Mouse (Mus musculus): ENCODE measurements at regions not wholly inside any gene's neighbourhood (a gene's known extent, or its start where the extent isn't known, plus 50 kb on each side); places are given as distances from the start of the nearest gene placed in this dataset.

DNA sequence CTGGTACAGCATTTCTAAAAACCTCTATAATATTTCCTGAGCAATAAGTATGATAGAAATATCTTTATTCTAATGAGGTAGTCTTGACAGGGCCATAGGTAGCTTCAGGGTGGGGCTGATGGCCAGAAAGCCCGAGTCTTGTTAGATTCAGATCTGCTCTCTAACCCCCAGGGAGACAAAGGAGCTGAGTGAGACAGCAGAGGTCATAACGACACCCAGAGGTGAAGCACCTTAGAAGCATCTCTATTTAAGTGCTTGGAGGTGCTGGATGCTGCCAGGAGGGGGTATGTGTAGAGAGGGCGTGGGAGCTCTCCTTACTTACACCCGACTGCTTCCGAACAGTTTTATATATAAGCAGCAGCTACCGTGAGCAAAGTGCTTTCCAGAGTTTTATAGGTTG lies 128.9 kb upstream of the Rap1b start:
- TF ChIP-seq POLR2A (IDR thresholded peaks at IDR 0.05; ENCODE audit: extremely low read depth, insufficient read depth, low read length) (no peak), CTCF (IDR thresholded peaks at IDR 0.05; ENCODE audit: extremely low read depth, insufficient read depth, low read length) (no peak)
